Mouse (Mus musculus): ENCODE data around the gene Lyl1. TPM values are rescaled to one million over a fixed set of nuclear protein-coding genes. Genes with fewer than 3 reads are reported as not detected.

Gene Lyl1
- polyA plus RNA-seq, 1 experiment from 2014 or later, result 9.7 TPM

DNA sequence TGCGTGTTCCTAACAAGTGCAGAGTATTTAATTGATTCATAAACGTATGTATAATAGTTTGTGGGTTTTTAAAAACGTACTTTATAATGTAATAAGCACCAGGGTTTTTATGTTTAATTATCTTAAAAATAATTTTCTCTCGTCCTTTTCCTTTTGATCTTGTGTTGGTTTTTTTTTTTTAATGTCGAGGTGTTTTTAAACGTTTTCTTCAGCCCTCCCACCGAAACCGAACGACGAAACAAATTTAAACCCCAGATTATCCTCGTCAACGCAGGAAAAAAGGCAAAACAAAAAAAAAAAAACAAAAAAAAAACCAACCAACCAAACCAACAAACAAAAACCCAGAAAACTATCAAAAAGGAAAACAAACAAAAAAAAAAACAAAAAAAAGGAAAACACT lies 4.7 kb downstream of the Lyl1 start:
- Histone ChIP-seq H3K27ac (peak overlapping the region; percentile 13; the same call in 1 of the 2 replicates), H3K4me2 (peak overlapping the region; percentile 54), H3K9me3 (no peaks in the 10 kb centered on the region), H3K27me3 (replicated peaks) (peaks cover 50% of the 10 kb centered on the region), H3K36me3 (0 out of 2 replicates have a peak, but pooled peaks cover 3% of the 10 kb centered on the region), H3K9ac (no peak overlapping the region), H3K4me3 (replicated peaks) (peak overlapping the region; percentile 37), H3K4me1 (peaks cover 61% of the 10 kb centered on the region)
- 23% methylated on average over 12 of the region's 12 CpGs for WGBS
- no peak for ATAC-seq (ENCODE audit: insufficient read depth, low FRiP score, low read depth)

DNA sequence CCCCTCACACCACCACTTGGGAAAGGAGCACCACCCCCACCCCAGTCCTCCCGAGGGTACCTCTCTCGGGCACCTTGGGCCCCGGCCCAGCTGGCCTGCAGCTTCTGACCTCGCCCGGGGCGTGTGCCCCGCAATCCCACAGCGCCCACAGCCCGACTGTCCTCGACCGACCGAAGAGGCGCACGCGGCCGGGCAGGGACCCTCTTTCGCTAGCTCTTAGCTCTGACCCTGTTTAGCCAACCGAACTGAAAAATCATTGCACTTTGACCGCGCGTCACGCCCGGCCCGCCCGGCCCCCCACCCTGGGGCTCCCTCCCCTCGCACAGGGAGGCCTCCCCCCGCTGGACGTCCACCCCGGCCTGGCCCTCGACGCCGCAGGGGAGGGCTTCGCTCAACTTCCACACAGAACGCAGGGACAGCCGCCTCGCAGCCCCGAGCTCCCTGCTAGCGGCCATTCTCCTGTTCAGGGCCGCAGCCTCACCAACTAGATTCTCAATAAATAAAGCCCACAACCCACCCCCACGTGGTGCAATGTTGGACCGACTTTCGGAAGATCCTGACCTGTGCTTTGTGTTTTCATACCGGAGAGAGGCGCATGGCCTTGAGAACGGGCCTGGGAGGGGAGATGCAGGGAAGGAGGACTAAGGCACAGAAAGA lies 5.5 kb downstream of the Lyl1 start:
- 0 out of 2 replicates have a peak, but pooled peaks cover 3% of the 10 kb centered on the region for H3K36me3 ChIP-seq
- H3K27me3 ChIP-seq (replicated peaks), result peaks cover 48% of the 10 kb centered on the region
- H3K4me1 ChIP-seq, result peaks cover 63% of the 10 kb centered on the region
- H3K9ac ChIP-seq, result no peak overlapping the region
- peak overlapping the region; percentile 37 for H3K4me3 ChIP-seq (replicated peaks)
- H3K9me3 ChIP-seq, result no peaks in the 10 kb centered on the region
- H3K27ac ChIP-seq, result peak overlapping the region; percentile 84
- WGBS, result 17% methylated on average over 45 of the region's 45 CpGs
- ATAC-seq (ENCODE audit: insufficient read depth, low FRiP score, low read depth), result 0 out of 2 replicates have a peak, but pooled peaks have one; percentile 3
- H3K4me2 ChIP-seq, result peak overlapping the region; percentile 48

DNA sequence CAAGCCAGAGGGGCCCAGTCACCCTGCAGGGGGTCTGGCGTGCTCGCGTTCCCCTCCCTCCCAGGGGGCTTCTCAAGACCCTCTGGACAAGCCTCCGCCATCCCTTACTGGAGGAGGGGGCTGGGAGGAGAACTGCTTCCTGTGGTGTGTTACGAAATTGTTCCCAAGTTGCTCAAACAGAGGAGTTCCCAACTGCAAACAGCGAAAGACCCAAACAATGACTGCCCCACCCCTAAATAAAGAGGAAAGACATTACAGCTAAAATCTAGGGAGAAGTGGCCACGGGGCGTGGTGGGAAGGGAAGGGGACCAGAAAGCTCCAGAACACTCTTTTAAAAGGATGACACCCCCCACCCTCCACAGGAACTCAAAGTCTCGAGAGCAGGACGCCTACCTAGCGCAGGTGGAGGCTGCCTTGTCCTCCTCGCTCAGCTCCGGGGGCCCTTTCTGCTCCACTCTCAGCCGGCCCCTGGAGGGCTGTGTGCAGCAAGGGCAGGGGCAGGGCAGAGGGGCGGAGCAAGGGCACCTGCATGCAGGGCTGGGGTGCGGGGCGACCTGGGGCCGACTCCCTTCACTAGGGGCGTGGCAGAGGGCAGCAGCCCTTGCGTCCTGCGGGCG lies 6.1 kb downstream of the Lyl1 start:
- H3K4me2 ChIP-seq, result peak overlapping the region; percentile 48
- 30% methylated on average over 22 of the region's 22 CpGs for whole genome bisulfite sequencing
- peak overlapping the region; percentile 37 for H3K4me3 ChIP-seq (replicated peaks)
- H3K27ac ChIP-seq, result peak overlapping the region; percentile 84
- 0 out of 2 replicates have a peak, but pooled peaks cover 3% of the 10 kb centered on the region for H3K36me3 ChIP-seq
- H3K4me1 ChIP-seq, result peaks cover 69% of the 10 kb centered on the region
- peak; percentile 59 for ATAC-seq (ENCODE audit: insufficient read depth, low FRiP score, low read depth)
- no peaks in the 10 kb centered on the region for H3K9me3 ChIP-seq
- H3K9ac ChIP-seq, result no peak overlapping the region
- H3K27me3 ChIP-seq (replicated peaks), result peaks cover 42% of the 10 kb centered on the region

DNA sequence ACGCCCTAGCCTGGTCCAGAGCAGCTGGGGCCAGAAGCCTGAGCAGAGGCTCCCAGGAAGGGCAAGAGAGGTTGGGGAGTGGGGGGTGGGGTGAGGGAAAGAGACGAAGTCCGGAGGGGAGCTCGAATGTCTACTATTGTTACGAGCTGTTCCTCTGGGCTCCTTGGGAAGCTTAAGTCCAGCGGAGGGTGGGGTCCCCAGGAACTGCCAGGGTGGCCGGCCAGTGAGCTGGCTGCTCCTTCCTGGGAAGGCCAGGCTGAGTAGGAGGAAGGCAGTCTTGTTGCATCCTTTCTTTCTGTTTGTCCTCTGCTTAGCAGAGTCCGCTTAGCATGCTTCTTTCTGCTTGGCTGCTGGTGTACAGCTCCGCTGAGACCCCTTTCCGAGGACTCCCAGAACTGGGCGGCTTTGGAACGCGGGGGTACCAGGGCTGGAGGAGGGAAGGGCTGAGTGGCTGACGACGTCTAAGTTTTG lies 6.8 kb downstream of the Lyl1 start:
- Histone ChIP-seq H3K4me3 (replicated peaks) (peak overlapping the region; percentile 37; the same call in 1 of the 2 replicates), H3K9ac (no peak overlapping the region), H3K27me3 (replicated peaks) (peaks cover 37% of the 10 kb centered on the region), H3K27ac (peak overlapping the region; percentile 84; the same call in 1 of the 2 replicates), H3K4me2 (peak overlapping the region; percentile 48), H3K9me3 (no peaks in the 10 kb centered on the region), H3K36me3 (0 out of 2 replicates have a peak, but pooled peaks cover 3% of the 10 kb centered on the region), H3K4me1 (peaks cover 75% of the 10 kb centered on the region)
- 27% methylated on average over 15 of the region's 15 CpGs for WGBS
- ATAC-seq (ENCODE audit: insufficient read depth, low FRiP score, low read depth), result peak; percentile 5; the same call in 1 of the 2 replicates

DNA sequence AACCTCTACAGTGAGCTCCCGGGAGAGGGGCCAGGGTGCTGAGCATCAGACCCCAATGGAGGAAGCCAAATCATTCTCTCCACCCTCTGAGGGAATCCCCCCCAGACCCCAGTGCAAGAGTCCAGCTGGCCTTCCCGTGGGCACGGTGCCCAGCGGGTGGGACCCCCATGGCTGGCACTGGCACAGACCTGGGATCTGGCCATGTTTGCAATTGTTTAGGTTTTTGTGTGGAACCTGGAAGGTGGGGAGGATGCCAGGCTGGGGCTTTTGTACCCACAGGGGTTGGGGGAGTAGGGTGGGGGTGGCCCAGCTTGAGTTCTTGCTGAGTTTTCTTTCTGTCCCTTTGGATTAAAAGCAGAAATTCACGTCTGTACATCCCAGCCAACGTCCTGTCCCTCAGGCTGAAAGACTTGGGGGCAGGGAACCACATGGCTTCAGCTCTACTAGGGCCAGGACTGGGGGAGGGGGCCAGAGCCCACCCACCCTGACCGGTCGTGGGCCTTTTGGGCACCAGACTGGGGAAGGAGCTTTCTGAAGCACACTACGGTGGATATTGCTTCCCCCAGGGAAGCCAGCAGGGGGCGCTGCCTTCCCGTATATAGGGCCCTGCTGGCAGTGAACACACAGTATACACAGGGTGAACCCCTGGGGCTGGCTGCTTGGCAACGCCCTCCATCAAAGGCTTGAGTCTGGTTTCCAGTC lies 7.7 kb downstream of the Lyl1 start:
- 23% methylated on average over 12 of the region's 12 CpGs for WGBS
- H3K36me3 ChIP-seq, result 0 out of 2 replicates have a peak, but pooled peaks cover 3% of the 10 kb centered on the region
- H3K27ac ChIP-seq, result peak overlapping the region; percentile 2; the same call in 1 of the 2 replicates
- H3K9ac ChIP-seq, result no peak overlapping the region
- no peak overlapping the region for H3K4me3 ChIP-seq (replicated peaks)
- no peaks in the 10 kb centered on the region for H3K9me3 ChIP-seq
- peaks cover 78% of the 10 kb centered on the region for H3K4me1 ChIP-seq
- H3K4me2 ChIP-seq, result no peak overlapping the region
- peaks cover 32% of the 10 kb centered on the region for H3K27me3 ChIP-seq (replicated peaks)
- ATAC-seq (ENCODE audit: insufficient read depth, low FRiP score, low read depth), result peak; percentile 42; the same call in 1 of the 2 replicates

DNA sequence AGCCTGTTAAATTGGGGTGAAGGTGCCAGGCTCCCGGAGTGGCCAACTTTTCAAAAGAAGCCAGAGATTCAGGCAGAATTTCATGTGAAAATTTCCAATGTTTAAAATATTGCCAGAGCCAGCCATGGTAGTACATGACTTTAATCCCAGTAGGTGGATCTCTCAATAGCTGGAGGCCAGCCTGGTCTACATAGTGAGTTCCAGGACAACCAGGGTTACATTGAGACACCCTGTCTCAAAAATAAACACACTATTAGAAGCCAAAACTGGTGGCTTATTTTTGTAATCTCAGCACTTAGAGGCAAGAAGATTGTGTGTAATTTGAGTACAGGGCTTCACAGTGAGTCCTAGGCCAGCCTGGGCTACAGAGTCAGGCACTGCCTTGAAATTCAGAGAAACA lies 8.7 kb downstream of the Lyl1 start:
- H3K4me1 ChIP-seq, result peaks cover 73% of the 10 kb centered on the region
- no peak overlapping the region for H3K4me2 ChIP-seq
- H3K27me3 ChIP-seq (replicated peaks), result peaks cover 22% of the 10 kb centered on the region
- no peak overlapping the region for H3K9ac ChIP-seq
- no peaks in the 10 kb centered on the region for H3K9me3 ChIP-seq
- H3K27ac ChIP-seq, result no peak overlapping the region
- 95% methylated on average over 1 of the region's 1 CpGs for WGBS
- no peak overlapping the region for H3K4me3 ChIP-seq (replicated peaks)
- 0 out of 2 replicates have a peak, but pooled peaks cover 3% of the 10 kb centered on the region for H3K36me3 ChIP-seq
- ATAC-seq (ENCODE audit: insufficient read depth, low FRiP score, low read depth), result no peak

DNA sequence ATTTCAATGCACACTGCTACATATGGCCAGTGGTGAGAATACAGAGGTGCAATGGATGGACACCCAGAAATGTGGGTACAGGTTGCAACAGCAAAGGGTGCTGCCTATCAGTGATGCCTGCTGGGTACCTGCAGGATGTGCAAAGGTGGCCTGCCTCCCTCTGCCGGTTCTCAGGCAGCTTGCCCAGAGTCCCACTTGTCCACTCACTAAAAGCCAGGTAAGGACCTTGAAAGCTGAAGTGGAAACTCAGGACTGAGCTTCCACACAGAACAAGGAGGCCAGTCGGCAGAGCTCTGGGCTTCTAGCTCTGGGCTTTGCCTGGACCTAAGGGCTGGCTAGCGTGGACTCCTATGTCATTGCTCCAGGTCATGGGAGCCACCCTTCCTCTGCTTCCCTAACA lies 10.1 kb downstream of the Lyl1 start:
- WGBS, result 53% methylated on average over 3 of the region's 3 CpGs
- Histone ChIP-seq H3K4me3 (replicated peaks) (no peak overlapping the region), H3K36me3 (peaks cover 10% of the 10 kb centered on the region), H3K9me3 (no peaks in the 10 kb centered on the region), H3K4me2 (no peak overlapping the region), H3K9ac (no peak overlapping the region), H3K4me1 (peaks cover 69% of the 10 kb centered on the region), H3K27ac (peak overlapping the region; percentile 91), H3K27me3 (replicated peaks) (peaks cover 25% of the 10 kb centered on the region)
- ATAC-seq (ENCODE audit: insufficient read depth, low FRiP score, low read depth), result no peak

DNA sequence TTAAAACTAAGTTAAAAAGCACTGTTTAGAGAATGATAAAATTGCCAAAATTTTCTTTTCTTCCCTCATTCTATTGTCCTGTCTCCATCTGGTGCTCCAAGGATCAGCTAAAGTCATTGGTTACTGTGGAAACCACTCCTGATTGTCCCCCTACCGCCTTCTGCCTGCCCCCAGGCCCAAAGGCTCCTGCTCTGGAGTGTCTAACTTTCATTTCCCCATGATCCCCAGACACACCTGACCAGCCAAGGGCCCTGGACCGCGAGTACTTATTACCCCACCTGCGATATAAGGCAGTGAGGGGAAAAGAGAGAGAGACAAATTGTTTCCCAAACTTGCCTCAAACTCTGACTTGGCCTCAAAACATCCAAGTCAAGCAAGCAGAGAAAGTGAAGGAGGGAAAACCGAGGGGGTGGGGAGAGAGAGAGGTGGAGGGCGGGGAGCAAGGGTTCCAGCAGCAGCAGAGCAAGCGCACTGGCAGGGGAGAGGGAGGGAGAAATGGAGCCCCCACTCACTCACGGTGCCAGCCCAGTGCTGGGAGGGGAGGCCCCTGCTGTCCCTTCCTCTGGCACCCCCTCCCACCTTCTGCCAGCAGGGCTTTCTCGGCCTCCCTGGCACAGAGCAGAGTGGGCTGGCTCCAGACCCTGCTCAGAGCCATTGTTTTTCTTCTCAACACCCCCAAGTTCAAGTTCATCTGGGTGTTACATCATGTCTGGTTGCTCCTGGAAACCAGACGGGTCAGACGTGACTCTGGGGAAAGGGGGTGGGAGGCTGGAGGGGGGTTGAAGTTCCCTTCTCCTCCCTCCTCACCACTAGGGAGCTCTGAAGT lies 10.9 kb downstream of the Lyl1 start:
- peak; percentile 58 for ATAC-seq (ENCODE audit: insufficient read depth, low FRiP score, low read depth)
- Histone ChIP-seq H3K9me3 (no peaks in the 10 kb centered on the region), H3K4me1 (peaks cover 61% of the 10 kb centered on the region), H3K27ac (peak overlapping the region; percentile 91), H3K36me3 (peaks cover 10% of the 10 kb centered on the region), H3K27me3 (replicated peaks) (peaks cover 19% of the 10 kb centered on the region), H3K4me3 (replicated peaks) (no peak overlapping the region), H3K4me2 (peak overlapping the region; percentile 38), H3K9ac (no peak overlapping the region)
- WGBS, result 18% methylated on average over 11 of the region's 11 CpGs

DNA sequence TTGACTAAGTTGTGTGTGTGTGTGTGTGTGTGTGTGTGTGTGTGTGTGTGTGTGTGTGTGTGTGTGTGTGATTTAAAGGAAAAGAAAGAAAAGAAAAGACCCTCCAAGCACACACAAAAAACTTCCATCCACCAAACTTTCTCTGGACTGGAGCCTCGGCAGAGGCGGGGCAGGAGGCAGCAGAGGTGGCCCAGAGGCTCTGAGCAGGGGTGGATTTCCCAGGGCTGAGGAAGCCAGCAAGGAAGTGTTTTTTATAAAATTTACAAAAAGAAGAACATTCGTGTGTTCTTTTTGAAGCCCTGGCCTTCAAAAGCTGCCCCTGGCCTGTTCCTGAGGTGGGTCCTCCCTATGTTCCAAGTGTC lies 11.5 kb downstream of the Lyl1 start:
- no peak overlapping the region for H3K9ac ChIP-seq
- H3K9me3 ChIP-seq, result no peaks in the 10 kb centered on the region
- peak overlapping the region; percentile 91 for H3K27ac ChIP-seq
- WGBS, result 20% methylated on average over 3 of the region's 3 CpGs
- peaks cover 7% of the 10 kb centered on the region for H3K36me3 ChIP-seq
- 0 out of 2 replicates have a peak, but pooled peaks have one; percentile 19 for ATAC-seq (ENCODE audit: insufficient read depth, low FRiP score, low read depth)
- peaks cover 55% of the 10 kb centered on the region for H3K4me1 ChIP-seq
- H3K27me3 ChIP-seq (replicated peaks), result peaks cover 15% of the 10 kb centered on the region
- H3K4me2 ChIP-seq, result peak overlapping the region; percentile 38; the same call in 1 of the 2 replicates
- no peak overlapping the region for H3K4me3 ChIP-seq (replicated peaks)

DNA sequence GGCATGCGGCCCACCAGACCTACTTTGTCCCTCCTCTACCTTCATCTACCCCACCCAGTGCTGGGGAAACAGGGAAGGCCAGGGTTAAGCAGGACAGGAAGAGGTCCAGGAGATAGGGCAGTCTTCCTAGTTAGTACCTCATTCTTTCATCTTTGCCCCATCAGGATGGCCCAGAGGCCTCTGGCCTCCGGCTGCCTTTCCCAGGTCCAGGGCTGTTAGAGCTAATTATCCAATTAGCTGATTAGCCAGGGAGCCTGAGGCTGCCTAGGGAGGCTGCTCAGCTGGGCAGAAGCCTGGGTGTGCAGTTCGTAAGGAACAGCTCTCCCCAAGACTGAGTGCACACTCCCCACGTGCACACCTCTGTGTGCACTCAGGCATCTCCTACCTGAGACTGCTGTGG lies 12.1 kb downstream of the Lyl1 start:
- ATAC-seq (ENCODE audit: insufficient read depth, low FRiP score, low read depth), result no peak
- Histone ChIP-seq H3K9me3 (no peaks in the 10 kb centered on the region), H3K4me3 (replicated peaks) (no peak overlapping the region), H3K9ac (no peak overlapping the region), H3K36me3 (peaks cover 7% of the 10 kb centered on the region), H3K27me3 (replicated peaks) (0 out of 2 replicates have a peak, but pooled peaks cover 9% of the 10 kb centered on the region), H3K4me1 (peaks cover 49% of the 10 kb centered on the region), H3K4me2 (no peak overlapping the region), H3K27ac (peak overlapping the region; percentile 91)
- 68% methylated on average over 4 of the region's 4 CpGs for WGBS

DNA sequence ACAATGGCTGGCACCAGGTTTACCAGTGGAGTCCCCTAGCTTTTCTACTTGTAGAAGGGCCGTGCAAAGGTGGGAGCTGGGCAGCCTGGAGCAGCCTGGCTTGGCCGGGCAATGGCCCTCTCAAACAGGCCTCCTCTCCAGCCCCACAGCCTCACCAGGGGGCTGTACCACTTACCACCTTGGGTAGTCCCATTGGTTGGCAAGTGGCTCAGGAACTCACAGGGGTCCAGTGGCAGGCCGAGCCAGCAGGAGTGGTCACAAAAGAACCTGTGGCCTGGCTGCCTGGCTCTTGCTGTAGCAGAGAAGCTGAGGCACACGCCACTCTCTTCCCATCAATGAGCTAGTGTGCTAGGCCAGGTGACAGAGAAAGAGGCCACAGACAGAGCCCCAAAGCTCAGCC lies 12.9 kb downstream of the Lyl1 start:
- H3K9me3 ChIP-seq, result no peaks in the 10 kb centered on the region
- no peak overlapping the region for H3K9ac ChIP-seq
- H3K4me2 ChIP-seq, result no peak overlapping the region
- no peak overlapping the region for H3K4me3 ChIP-seq (replicated peaks)
- H3K27me3 ChIP-seq (replicated peaks), result 0 out of 2 replicates have a peak, but pooled peaks cover 7% of the 10 kb centered on the region
- no peak for ATAC-seq (ENCODE audit: insufficient read depth, low FRiP score, low read depth)
- peak overlapping the region; percentile 91 for H3K27ac ChIP-seq
- peaks cover 46% of the 10 kb centered on the region for H3K4me1 ChIP-seq
- peaks cover 7% of the 10 kb centered on the region for H3K36me3 ChIP-seq
- 79% methylated on average over 4 of the region's 4 CpGs for WGBS
